Mouse (Mus musculus) ES-E14 (cell line): ENCODE results near the gene Iqgap1. TPM values are rescaled to one million over a fixed set of nuclear protein-coding genes. Genes with fewer than 3 reads are reported as not detected.
A peak's percentile ranks its signal among the peaks of the same experiment; 100 is the strongest.

Source experiments
- DNase-seq: peaks from one replicate; pipeline ENCODE4 v3.0.0-alpha.2; 2013; ENCODE audit warnings: low read depth, low spot score
- H3K27ac ChIP-seq: 2 replicates; pipeline ENCODE4 v1.5.1; 2012; ENCODE audit warnings: low read depth, mild to moderate bottlenecking, low read length, moderate library complexity, mixed read lengths; ENCODE audit not compliant: poor library complexity, insufficient read depth, severe bottlenecking
- H3K36me3 ChIP-seq: 2 replicates; pipeline ENCODE4 v1.6.1; 2012; ENCODE audit warnings: mild to moderate bottlenecking, low read length, moderate library complexity, mixed read lengths; ENCODE audit not compliant: control insufficient read depth, poor library complexity, insufficient read depth, severe bottlenecking
- H3K4me1 ChIP-seq, 2 experiments: fragments of 150-350 bp in 1 of 2; sonication (generic) in 1 of 2; 2 replicates each; pipeline ENCODE4 v1.6.1; 2012; ENCODE audit warnings: low read length in 2 of 2, mild to moderate bottlenecking in 1 of 2, mixed read lengths in 1 of 2; ENCODE audit not compliant: control insufficient read depth in 2 of 2, insufficient read depth in 2 of 2, poor library complexity in 1 of 2
- H3K4me3 ChIP-seq, 2 experiments: fragments of 150-350 bp in 1 of 2; sonication (generic) in 1 of 2; 2 replicates each; pipeline ENCODE4 v1.5.1; 2012; ENCODE audit warnings: low read length in 2 of 2, low read depth in 1 of 2, mild to moderate bottlenecking in 1 of 2, mixed read lengths in 1 of 2; ENCODE audit not compliant: insufficient read depth in 1 of 2, poor library complexity in 1 of 2, severe bottlenecking in 1 of 2
- H3K9ac ChIP-seq: 2 replicates; pipeline ENCODE4 v1.6.1; 2012; ENCODE audit warnings: low read depth, mild to moderate bottlenecking, low read length, mixed read lengths; ENCODE audit not compliant: poor library complexity, insufficient read depth, severe bottlenecking
- H3K9me3 ChIP-seq: fragments of 150-350 bp; sonication (generic); 2 replicates; pipeline ENCODE4 v1.6.1; 2012; ENCODE audit warnings: low read depth, mild to moderate bottlenecking, low read length; ENCODE audit not compliant: control insufficient read depth, insufficient read depth
- CHD2 ChIP-seq: IDR thresholded peaks from 2 replicates; pipeline ENCODE4 v1.6.1; 2014; ENCODE audit warnings: mild to moderate bottlenecking, low read depth, low read length, inconsistent platforms
- HCFC1 ChIP-seq: IDR thresholded peaks from 2 replicates; pipeline ENCODE4 v1.6.1; 2012; ENCODE audit warnings: low read length, inconsistent platforms, borderline replicate concordance; ENCODE audit not compliant: insufficient read depth
- MAFK ChIP-seq: IDR thresholded peaks from 2 replicates; pipeline ENCODE4 v1.6.1; 2014; ENCODE audit warnings: mild to moderate bottlenecking, low read depth, low read length, inconsistent platforms; ENCODE audit not compliant: insufficient read depth
- ZC3H11A ChIP-seq: IDR thresholded peaks from 2 replicates; pipeline ENCODE4 v1.6.1; 2012; ENCODE audit warnings: low read depth, mild to moderate bottlenecking, inconsistent platforms, low read length, borderline replicate concordance
- ZNF384 ChIP-seq: IDR thresholded peaks from 2 replicates; pipeline ENCODE4 v1.6.1; 2012; ENCODE audit warnings: low read depth, low read length, inconsistent platforms
- in situ Hi-C, 2 experiments: fragments of 600-800 bp; cut with MboI; formaldehyde crosslinking; loops; one replicate each; pipeline ENCODE4 v1.15.1; 2025; ENCODE audit warnings: low sequenced_read_pairs in 2 of 2, inconsistent platforms in 1 of 2; ENCODE audit not compliant: unreplicated experiment in 2 of 2
- total RNA-seq: library from RNA; depleted of rRNA; stranded (reverse); fragments of 300-350 nt; gene quantifications from 2 replicates; pipeline ENCODE4 v1.2.3, GENCODE M21; 2012

Gene Iqgap1
- total RNA-seq, 1 experiment, result 135 TPM

GRCm38 (mm10) chr7:80782155-80783109 is 43.3 kb downstream of the Iqgap1 start:
- Histone ChIP-seq H3K27ac (peak overlapping the region; percentile 68; the same call in 1 of the 2 replicates), H3K9me3 (no peaks in the 10 kb centered on the region), H3K9ac (peak overlapping the region; percentile 14; the same call in 1 of the 2 replicates), H3K4me1 (peaks cover 17% of the 10 kb centered on the region in 2 experiments; a peak in 3 of 4 replicates), H3K36me3 (no peaks in the 10 kb centered on the region), H3K4me3 (peak overlapping the region; percentile 15 to 49; a peak in 3 of 4 replicates)
- DNase-seq, result no peak
- in situ Hi-C loops, result no loop called here
- TF ChIP-seq ZC3H11A (no peak), CHD2 (no peak), HCFC1 (no peak), MAFK (no peak), ZNF384 (no peak)

GRCm38 (mm10) chr7:80781444-80782120 is 44.2 kb downstream of the Iqgap1 start:
- DNase-seq, result peak; percentile 33
- TF ChIP-seq CHD2 (no peak), MAFK (no peak), ZNF384 (no peak), HCFC1 (no peak), ZC3H11A (no peak)
- H3K36me3 ChIP-seq, result no peaks in the 10 kb centered on the region
- H3K9ac ChIP-seq, result peak overlapping the region; percentile 45; the same call in 1 of the 2 replicates
- no peaks in the 10 kb centered on the region for H3K9me3 ChIP-seq
- peak overlapping the region; percentile 68 for H3K27ac ChIP-seq
- peak overlapping the region; percentile 15 to 49; a peak in 3 of 4 replicates for H3K4me3 ChIP-seq
- peaks cover 17 to 19% of the 10 kb centered on the region in 2 experiments; a peak in 3 of 4 replicates for H3K4me1 ChIP-seq
- in situ Hi-C loops, result no loop called here

- TF ChIP-seq MAFK, result no peak
- no peak for TF ChIP-seq ZC3H11A
- TF ChIP-seq CHD2, result peak; percentile 33; the same call in 1 of the 2 replicates
- TF ChIP-seq HCFC1, result no peak
- TF ChIP-seq ZNF384, result no peak
- peak; percentile 47 for DNase-seq
Measured at GRCm38 (mm10) chr7:80778958-80779669, 46.7 kb downstream of the Iqgap1 start.

GRCm38 (mm10) chr7:80778376-80778775 is 47.4 kb downstream of the Iqgap1 start:
- DNase-seq, result no peak
- Histone ChIP-seq H3K9ac (no peak overlapping the region), H3K4me1 (peaks cover 15 to 31% of the 10 kb centered on the region in 2 experiments; a peak in 3 of 4 replicates), H3K9me3 (no peaks in the 10 kb centered on the region), H3K36me3 (no peaks in the 10 kb centered on the region), H3K4me3 (no peak overlapping the region), H3K27ac (peak overlapping the region; percentile 37; the same call in 1 of the 2 replicates)
- in situ Hi-C loops, result no loop called here
- TF ChIP-seq ZNF384, result no peak
- TF ChIP-seq MAFK, result no peak
- no peak for TF ChIP-seq CHD2
- TF ChIP-seq ZC3H11A, result no peak
- TF ChIP-seq HCFC1, result no peak

More at GRCm38 (mm10) chr7:80778958-80779669, 46.7 kb downstream of the Iqgap1 start:
- no peaks in the 10 kb centered on the region for H3K9me3 ChIP-seq
- peak overlapping the region; percentile 43 to 58; a peak in 3 of 4 replicates for H3K4me3 ChIP-seq
- H3K4me1 ChIP-seq, result peaks cover 15 to 30% of the 10 kb centered on the region in 2 experiments; a peak in 3 of 4 replicates
- peak overlapping the region; percentile 97 for H3K27ac ChIP-seq
- in situ Hi-C loops, result no loop called here
- H3K36me3 ChIP-seq, result no peaks in the 10 kb centered on the region
- peak overlapping the region; percentile 68 for H3K9ac ChIP-seq
